Mouse (Mus musculus): ENCODE results near the gene Raph1. TPM values are rescaled to one million over a fixed set of nuclear protein-coding genes. Genes with fewer than 3 reads are reported as not detected.

The Raph1 gene
- polyA plus RNA-seq (2012; ENCODE audit: insufficient read depth, insufficient read length, missing spikeins): 12.3 and 13.9 TPM in 2 replicates

- Histone ChIP-seq H3K27ac (replicated peaks; ENCODE audit: low read depth, low read length) (peak within 1 kb of the TSS; percentile 82), H3K4me1 (ENCODE audit: control insufficient read depth, insufficient read depth, insufficient read length, low read length) (peaks cover 5% of the 10 kb centered on the region), H3K4me3 (ENCODE audit: insufficient read depth, low read depth, low read length) (peak within 1 kb of the TSS; percentile 74)
Measured at GRCm38 (mm10) chr1:60566631-60567311, at the start of gene Raph1. TSS of gene Raph1 (minus strand) at chr1:60567104.

GRCm38 (mm10) chr1:60615703-60616102, 48.8 kb upstream of the Raph1 start:
- no peak overlapping the region for H3K27ac ChIP-seq (replicated peaks; ENCODE audit: low read depth, low read length)

GRCm38 (mm10) chr1:60614902-60615301, 48.0 kb upstream of the Raph1 start:
- H3K4me3 ChIP-seq (ENCODE audit: insufficient read depth, low read depth, low read length): no peak overlapping the region
- H3K4me1 ChIP-seq (ENCODE audit: control insufficient read depth, insufficient read depth, insufficient read length, low read length): no peaks in the 10 kb centered on the region
- H3K27ac ChIP-seq (replicated peaks; ENCODE audit: low read depth, low read length): no peak overlapping the region

More at GRCm38 (mm10) chr1:60615703-60616102, 48.8 kb upstream of the Raph1 start:
- Histone ChIP-seq H3K4me3 (ENCODE audit: insufficient read depth, low read depth, low read length) (no peak overlapping the region), H3K4me1 (ENCODE audit: control insufficient read depth, insufficient read depth, insufficient read length, low read length) (no peaks in the 10 kb centered on the region)

GRCm38 (mm10) chr1:60611968-60612367, 45.1 kb upstream of the Raph1 start:
- Histone ChIP-seq H3K4me1 (ENCODE audit: control insufficient read depth, insufficient read depth, insufficient read length, low read length) (no peaks in the 10 kb centered on the region), H3K27ac (replicated peaks; ENCODE audit: low read depth, low read length) (no peak overlapping the region), H3K4me3 (ENCODE audit: insufficient read depth, low read depth, low read length) (no peak overlapping the region)

GRCm38 (mm10) chr1:60610631-60611030, 43.7 kb upstream of the Raph1 start:
- Histone ChIP-seq H3K4me3 (ENCODE audit: insufficient read depth, low read depth, low read length) (no peak overlapping the region), H3K4me1 (ENCODE audit: control insufficient read depth, insufficient read depth, insufficient read length, low read length) (no peaks in the 10 kb centered on the region), H3K27ac (replicated peaks; ENCODE audit: low read depth, low read length) (no peak overlapping the region)

- H3K27ac ChIP-seq (replicated peaks; ENCODE audit: low read depth, low read length): no peak overlapping the region
- no peak overlapping the region for H3K4me3 ChIP-seq (ENCODE audit: insufficient read depth, low read depth, low read length)
- no peaks in the 10 kb centered on the region for H3K4me1 ChIP-seq (ENCODE audit: control insufficient read depth, insufficient read depth, insufficient read length, low read length)
Measured at GRCm38 (mm10) chr1:60609011-60609775, 42.3 kb upstream of the Raph1 start.

GRCm38 (mm10) chr1:60604481-60605021, 37.6 kb upstream of the Raph1 start:
- Histone ChIP-seq H3K4me1 (ENCODE audit: control insufficient read depth, insufficient read depth, insufficient read length, low read length) (no peaks in the 10 kb centered on the region), H3K27ac (replicated peaks; ENCODE audit: low read depth, low read length) (no peak overlapping the region), H3K4me3 (ENCODE audit: insufficient read depth, low read depth, low read length) (no peak overlapping the region)

GRCm38 (mm10) chr1:60600682-60601081, 33.8 kb upstream of the Raph1 start:
- H3K4me1 ChIP-seq (ENCODE audit: control insufficient read depth, insufficient read depth, insufficient read length, low read length): peaks cover 5% of the 10 kb centered on the region; the same call in 1 of the 2 replicates

GRCm38 (mm10) chr1:60599926-60600325, 33.0 kb upstream of the Raph1 start:
- no peak overlapping the region for H3K4me3 ChIP-seq (ENCODE audit: insufficient read depth, low read depth, low read length)
- peaks cover 5% of the 10 kb centered on the region; the same call in 1 of the 2 replicates for H3K4me1 ChIP-seq (ENCODE audit: control insufficient read depth, insufficient read depth, insufficient read length, low read length)
- no peak overlapping the region for H3K27ac ChIP-seq (replicated peaks; ENCODE audit: low read depth, low read length)

More at GRCm38 (mm10) chr1:60600682-60601081, 33.8 kb upstream of the Raph1 start:
- Histone ChIP-seq H3K27ac (replicated peaks; ENCODE audit: low read depth, low read length) (no peak overlapping the region), H3K4me3 (ENCODE audit: insufficient read depth, low read depth, low read length) (no peak overlapping the region)

GRCm38 (mm10) chr1:60599013-60599701, 32.3 kb upstream of the Raph1 start:
- H3K4me3 ChIP-seq (ENCODE audit: insufficient read depth, low read depth, low read length): no peak overlapping the region
- H3K27ac ChIP-seq (replicated peaks; ENCODE audit: low read depth, low read length): no peak overlapping the region
- peaks cover 5% of the 10 kb centered on the region; the same call in 1 of the 2 replicates for H3K4me1 ChIP-seq (ENCODE audit: control insufficient read depth, insufficient read depth, insufficient read length, low read length)

- Histone ChIP-seq H3K4me3 (ENCODE audit: insufficient read depth, low read depth, low read length) (no peak overlapping the region), H3K4me1 (ENCODE audit: control insufficient read depth, insufficient read depth, insufficient read length, low read length) (peaks cover 5% of the 10 kb centered on the region; the same call in 1 of the 2 replicates), H3K27ac (replicated peaks; ENCODE audit: low read depth, low read length) (peak overlapping the region; percentile 51)
Measured at GRCm38 (mm10) chr1:60596386-60597320, 29.7 kb upstream of the Raph1 start.

- peak overlapping the region; percentile 45 for H3K27ac ChIP-seq (replicated peaks; ENCODE audit: low read depth, low read length)
- H3K4me3 ChIP-seq (ENCODE audit: insufficient read depth, low read depth, low read length): no peak overlapping the region
- H3K4me1 ChIP-seq (ENCODE audit: control insufficient read depth, insufficient read depth, insufficient read length, low read length): peaks cover 5% of the 10 kb centered on the region; the same call in 1 of the 2 replicates
Measured at GRCm38 (mm10) chr1:60593101-60593500, 26.2 kb upstream of the Raph1 start.

- Histone ChIP-seq H3K4me3 (ENCODE audit: insufficient read depth, low read depth, low read length) (no peak overlapping the region), H3K4me1 (ENCODE audit: control insufficient read depth, insufficient read depth, insufficient read length, low read length) (no peaks in the 10 kb centered on the region), H3K27ac (replicated peaks; ENCODE audit: low read depth, low read length) (no peak overlapping the region)
Measured at GRCm38 (mm10) chr1:60588887-60589629, 22.2 kb upstream of the Raph1 start.

Data from brown adipose tissue, adult 24 weeks (tissue).